ENCODE assay signal across 8 mouse cellular contexts in the genomic region with DNA sequence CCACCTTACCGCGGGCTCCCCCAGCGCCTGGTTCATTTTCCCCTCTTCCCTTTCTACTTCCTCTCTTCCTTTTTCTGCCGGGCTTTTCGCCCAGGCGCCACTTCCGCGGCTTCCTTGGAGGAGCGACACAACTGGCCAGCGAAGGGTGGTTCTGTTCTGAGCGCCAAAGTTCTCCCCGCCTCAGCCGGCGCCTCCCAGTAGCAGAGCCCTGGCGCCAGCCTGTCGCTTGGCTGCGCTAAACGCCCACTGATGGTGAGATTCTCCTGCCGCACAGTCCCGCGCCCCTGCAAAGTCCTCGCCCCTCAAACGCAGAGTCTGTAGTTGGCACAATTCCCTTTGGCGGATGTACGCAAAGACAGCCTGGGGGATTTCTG. TPM values are rescaled to one million over a fixed set of nuclear protein-coding genes. Genes with fewer than 3 reads are reported as not detected.
DNase-seq lines count a peak whose midpoint lies in the region; ATAC-seq and TF ChIP-seq lines count a peak whose summit lies in the region.

A gene (minus strand): TSS at position 133 of the 374 bp plus-strand sequence.

- H3K4me2 ChIP-seq in lung, embryonic 16.5 days (ENCODE audit: low read depth, low read length) = peak within 1 kb of the TSS; percentile 90

- H3K9ac ChIP-seq in lung, embryonic 16.5 days (ENCODE audit: low read length) = peak within 1 kb of the TSS; percentile 41

- H3K4me1 ChIP-seq in G1E (ENCODE audit: insufficient read depth, low read depth, low read length) = no peaks in the 10 kb centered on the region
- peaks cover 14% of the 10 kb centered on the region for H3K4me1 ChIP-seq in hindbrain, embryonic 10.5 days (replicated peaks)
- peaks cover 10% of the 10 kb centered on the region for H3K4me1 ChIP-seq in lung, embryonic 16.5 days (replicated peaks; ENCODE audit: control insufficient read depth, insufficient read depth, low read length)

- no peak for ATAC-seq in G1E (ENCODE audit: extremely low read depth, insufficient number of reproducible peaks, low FRiP score, poor library complexity, severe bottlenecking)
- peak; percentile 91 for ATAC-seq in frontal cortex, adult (ENCODE audit: low TSS enrichment)
- ATAC-seq in lung, embryonic 16.5 days (ENCODE audit: low read depth) = peak; percentile 90

- H3K9me3 ChIP-seq in G1E (replicated peaks) = peaks cover 3% of the 10 kb centered on the region
- no peaks in the 10 kb centered on the region for H3K9me3 ChIP-seq in hindbrain, embryonic 10.5 days
- no peaks in the 10 kb centered on the region for H3K9me3 ChIP-seq in lung, embryonic 16.5 days (ENCODE audit: control insufficient read depth, low read length)

- H3K36me3 ChIP-seq in G1E (replicated peaks) = no peaks in the 10 kb centered on the region
- H3K36me3 ChIP-seq in hindbrain, embryonic 10.5 days = no peaks in the 10 kb centered on the region
- H3K36me3 ChIP-seq in lung, embryonic 16.5 days (ENCODE audit: control insufficient read depth, insufficient read depth, low read length) = no peaks in the 10 kb centered on the region

- no peak for TF ChIP-seq CTCF in G1E (IDR thresholded peaks at IDR 0.05; ENCODE audit: low read depth, low read length)

- H3K4me3 ChIP-seq in G1E (ENCODE audit: low read depth, low read length) = 0 out of 2 replicates have a peak within 1 kb of the TSS, but pooled peaks have one; percentile 33
- peak within 1 kb of the TSS; percentile 71 for H3K4me3 ChIP-seq in hindbrain, embryonic 10.5 days
- H3K4me3 ChIP-seq in lung, embryonic 16.5 days (ENCODE audit: low read length) = peak within 1 kb of the TSS; percentile 55

- H3K27me3 ChIP-seq in G1E (ENCODE audit: insufficient read depth, low read length) = peaks cover 6% of the 10 kb centered on the region; the same call in 1 of the 2 replicates
- H3K27me3 ChIP-seq in hindbrain, embryonic 10.5 days (ENCODE audit: insufficient read depth, poor library complexity, severe bottlenecking) = peaks cover 59% of the 10 kb centered on the region
- peaks cover 43% of the 10 kb centered on the region for H3K27me3 ChIP-seq in lung, embryonic 16.5 days (ENCODE audit: control insufficient read depth, insufficient read depth, low read depth, low read length)

- under 1% methylated on average over 25 of the region's 25 CpGs for WGBS in hindbrain, embryonic 10.5 days
- WGBS in lung, embryonic 16.5 days = under 1% methylated on average over 25 of the region's 25 CpGs

- H3K27ac ChIP-seq in hindbrain, embryonic 10.5 days = peak within 1 kb of the TSS; percentile 70
- H3K27ac ChIP-seq in lung, embryonic 16.5 days (ENCODE audit: low read length) = no peak within 1 kb of the TSS

- DNase-seq in G1E (ENCODE audit: low spot score) = no peak
- peak; percentile 17 for DNase-seq in cerebellum, adult 9-10 months
- peak; percentile 78 for DNase-seq in hindbrain, embryonic 10.5 days (ENCODE audit: low spot score)
- peak; percentile 65 for DNase-seq in layer of hippocampus, adult 9-11 months
- DNase-seq in right cerebral cortex, postnatal 4 days = peak; percentile 82
- DNase-seq in thymus, postnatal 14 days = no peak

RNA-seq across cellular contexts. Expression of the gene that starts here (rescaled TPM):
- not detected in 2 replicates for total RNA-seq in G1E (2014; fragmentation: Nextera tagmentation)
- 0.12 and 0.27 TPM in 2 replicates for total RNA-seq in G1E (2017)
- not detected in 2 replicates for polyA plus RNA-seq in G1E (2012)
- 0.51 and 0.73 TPM in 2 replicates for polyA plus RNA-seq in hindbrain, embryonic 10.5 days (2016; fragmentation: Nextera tagmentation; extraction: Ambion mirVana)
- polyA plus RNA-seq in lung, embryonic 16.5 days (2015; fragmentation: Nextera tagmentation; extraction: Ambion mirVana) = 0.30 and 0.39 TPM in 2 replicates

Comparison
In these comparisons a context has a peak if more than half of its experiments do, and no peak if none do; other contexts are left out.
1. Peak in DNase-seq, H3K4me3 ChIP-seq and H3K27ac ChIP-seq in hindbrain, embryonic 10.5 days; RNA of the gene not detected or under 1 TPM.
2. Peak in ATAC-seq, H3K4me3 ChIP-seq, H3K9ac ChIP-seq and H3K4me2 ChIP-seq in lung, embryonic 16.5 days; RNA of the gene not detected or under 1 TPM.
3. DNase-seq: peak in cerebellum, adult 9-10 months (single experiment), layer of hippocampus, adult 9-11 months (single experiment) and right cerebral cortex, postnatal 4 days (single experiment); none in G1E (single experiment) and thymus, postnatal 14 days (single experiment).
4. Peak in every context shown above with its lines, with median percentiles within 50 percentile points of each other: H3K4me3 ChIP-seq.